Mouse (Mus musculus): ENCODE data around the gene Lgals3.
"Not testable (repeated sequence)": the region's sequence is repeated elsewhere in the genome, so short reads cannot be mapped to it uniquely, and the experiment has no call there.

The Lgals3 gene

DNA sequence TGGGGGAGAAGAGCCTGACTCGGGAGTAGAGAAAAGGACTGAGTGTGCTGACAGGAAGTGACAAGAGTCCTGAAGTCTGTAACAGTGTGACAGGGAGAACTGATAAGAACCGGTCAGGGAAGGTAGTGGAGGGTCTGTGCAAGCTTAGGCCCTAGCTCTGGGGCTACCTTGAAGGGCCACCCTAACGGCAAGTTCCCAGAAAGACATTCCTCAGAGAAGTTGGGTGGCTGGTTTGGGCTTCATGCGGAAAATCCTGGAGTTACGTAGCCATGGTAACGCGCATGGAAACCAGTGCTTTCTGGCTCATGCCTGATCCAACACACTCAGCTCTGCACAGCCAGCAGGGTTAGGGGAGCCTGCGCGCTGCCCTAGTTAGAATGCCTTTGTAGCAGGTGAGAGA is at the start of gene Lgals3:
Gene Lgals3 (plus strand): TSS at position 291 of the 400 bp plus-strand sequence.
- no peak for DNase-seq (ENCODE audit: low spot score)

- DNase-seq (ENCODE audit: low spot score): no peak
Measured at GRCm38 (mm10) chr14:47319362-47319761, 48.2 kb upstream of the Lgals3 start.

DNA sequence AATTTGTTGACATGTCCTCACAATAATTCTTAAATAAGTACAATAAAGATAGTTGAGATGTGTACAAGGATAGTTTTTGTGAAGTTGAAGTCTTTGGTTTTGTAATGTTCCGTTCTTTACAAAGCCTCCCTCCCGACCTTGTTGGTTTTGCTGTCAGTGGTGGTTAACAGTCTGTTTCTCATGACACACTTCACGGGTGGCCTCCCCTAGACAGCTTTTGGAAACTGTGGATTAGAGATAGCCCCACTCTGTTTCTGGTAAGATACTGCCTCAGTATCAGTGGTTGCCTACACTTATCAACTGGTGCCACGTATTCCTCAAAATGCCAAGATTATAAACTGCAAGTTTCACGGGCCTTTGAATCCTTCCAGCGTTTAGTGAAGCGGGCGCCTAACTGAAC is 46.0 kb upstream of the Lgals3 start:
- DNase-seq (ENCODE audit: low spot score): not testable (repeated sequence)

DNA sequence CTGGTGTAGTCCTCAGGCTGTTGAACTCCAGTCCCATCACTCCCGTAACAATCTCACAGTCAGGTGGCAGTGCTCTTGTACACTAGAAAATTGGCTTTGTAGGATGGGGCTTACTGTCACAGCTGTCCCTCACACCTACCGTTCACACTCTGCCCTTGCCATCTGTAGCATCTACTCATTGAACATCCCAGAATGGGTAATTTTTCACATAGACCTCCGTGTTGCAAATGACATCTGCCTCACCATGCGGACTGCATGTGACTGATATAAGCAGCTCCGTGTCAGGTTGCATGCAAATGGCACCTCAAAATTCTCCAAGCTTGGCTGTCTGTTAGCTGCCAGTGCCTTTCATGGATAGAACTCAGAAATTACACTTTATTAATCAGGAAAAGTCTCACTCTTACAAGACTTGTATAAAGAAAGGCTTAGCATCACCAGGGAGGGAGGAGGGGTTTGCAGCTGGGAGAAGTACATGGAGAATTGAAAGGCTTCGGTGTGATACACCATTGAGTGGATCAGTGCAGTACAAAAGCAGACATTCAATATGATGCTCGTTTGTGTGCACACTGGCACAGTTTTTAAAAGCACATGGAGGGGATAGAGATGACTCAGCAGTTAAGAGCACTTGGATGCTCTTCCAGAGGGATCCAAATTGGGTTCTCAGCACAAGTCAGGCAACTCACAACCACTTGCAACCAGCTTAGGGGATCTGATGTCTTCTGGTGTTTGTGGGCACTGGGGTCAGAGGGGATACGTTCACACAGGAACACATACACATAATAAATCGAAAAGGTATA is 41.4 kb upstream of the Lgals3 start:
- peak; percentile 22 for DNase-seq (ENCODE audit: low spot score)

- no peak for DNase-seq (ENCODE audit: low spot score)
Measured at GRCm38 (mm10) chr14:47327347-47327746, 40.2 kb upstream of the Lgals3 start.

- no peak for DNase-seq (ENCODE audit: low spot score)
Measured at GRCm38 (mm10) chr14:47331920-47332319, 35.6 kb upstream of the Lgals3 start.

- peak; percentile 67 for DNase-seq (ENCODE audit: low spot score)
Measured at GRCm38 (mm10) chr14:47334819-47335218, 32.7 kb upstream of the Lgals3 start.

- no peak for DNase-seq (ENCODE audit: low spot score)
Measured at GRCm38 (mm10) chr14:47335300-47335699, 32.3 kb upstream of the Lgals3 start.

GRCm38 (mm10) chr14:47340231-47340925 is 27.2 kb upstream of the Lgals3 start:
- DNase-seq (ENCODE audit: low spot score): no peak

DNA sequence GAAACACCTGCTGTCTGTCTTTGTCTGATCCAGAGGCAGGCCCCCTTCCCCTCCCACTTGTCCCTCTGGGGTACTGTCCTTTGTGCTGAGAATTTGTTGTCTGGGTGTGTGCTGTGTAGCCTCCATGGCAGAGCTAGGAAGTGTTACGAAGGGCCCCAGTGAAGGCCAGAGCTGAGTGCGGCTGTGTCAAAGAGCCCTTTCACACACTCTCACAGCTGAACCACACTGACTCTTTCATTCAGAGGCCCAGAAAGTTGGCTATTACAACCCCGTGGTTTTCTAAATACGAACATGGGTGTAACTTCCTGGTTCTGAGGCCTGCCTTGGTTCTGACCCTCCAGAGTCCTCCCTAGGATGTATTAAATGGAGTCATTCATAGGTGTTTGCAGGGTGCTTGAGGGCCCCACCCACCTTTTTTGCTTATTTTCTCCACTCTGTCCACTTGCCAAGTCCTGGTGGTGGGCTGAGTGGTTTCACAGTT is 25.7 kb upstream of the Lgals3 start:
- no peak for DNase-seq (ENCODE audit: low spot score)

DNA sequence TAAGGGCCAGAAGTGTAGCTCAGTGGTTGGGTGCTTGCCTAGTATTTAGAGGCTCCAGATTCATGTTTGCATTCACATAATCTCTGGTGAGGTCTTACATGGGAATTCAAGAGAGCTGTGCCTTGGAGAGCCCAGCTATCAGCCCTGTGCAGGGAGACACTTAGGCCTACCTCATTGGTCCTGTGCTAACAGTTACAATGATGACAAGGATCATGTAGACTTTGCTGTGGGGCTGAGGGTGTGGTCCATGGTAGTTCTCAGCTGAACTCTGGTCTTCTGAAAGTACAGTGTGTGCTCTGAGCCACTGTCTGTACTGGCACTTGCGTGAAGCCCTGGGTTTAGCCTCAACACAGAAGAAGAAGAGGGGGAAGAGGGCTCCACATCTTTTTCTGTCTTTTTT is 20.8 kb upstream of the Lgals3 start:
- no peak for DNase-seq (ENCODE audit: low spot score)

GRCm38 (mm10) chr14:47350974-47351373 is 16.6 kb upstream of the Lgals3 start:
- DNase-seq (ENCODE audit: low spot score): no peak

GRCm38 (mm10) chr14:47352272-47352671 is 15.3 kb upstream of the Lgals3 start:
- no peak for DNase-seq (ENCODE audit: low spot score)

DNA sequence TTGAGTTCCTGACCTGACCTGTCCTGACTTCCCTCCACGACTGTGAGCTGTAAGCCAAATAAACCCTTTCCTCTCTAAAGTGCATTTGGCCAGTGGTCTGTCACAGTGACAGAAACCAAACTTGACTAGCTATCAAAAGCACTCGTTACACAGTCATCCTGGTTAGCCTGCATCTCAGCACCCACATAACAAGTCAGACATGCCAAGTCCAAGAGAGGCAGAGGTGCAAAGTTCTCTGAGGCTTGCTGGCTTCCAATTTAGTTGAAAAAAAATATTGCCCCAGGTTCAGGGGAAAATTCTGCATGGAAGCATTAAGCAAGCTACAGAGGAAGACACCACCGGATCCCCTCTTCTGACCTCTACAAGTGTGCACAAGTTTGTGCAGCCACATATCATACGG is 14.3 kb upstream of the Lgals3 start:
- DNase-seq (ENCODE audit: low spot score): no peak

DNA sequence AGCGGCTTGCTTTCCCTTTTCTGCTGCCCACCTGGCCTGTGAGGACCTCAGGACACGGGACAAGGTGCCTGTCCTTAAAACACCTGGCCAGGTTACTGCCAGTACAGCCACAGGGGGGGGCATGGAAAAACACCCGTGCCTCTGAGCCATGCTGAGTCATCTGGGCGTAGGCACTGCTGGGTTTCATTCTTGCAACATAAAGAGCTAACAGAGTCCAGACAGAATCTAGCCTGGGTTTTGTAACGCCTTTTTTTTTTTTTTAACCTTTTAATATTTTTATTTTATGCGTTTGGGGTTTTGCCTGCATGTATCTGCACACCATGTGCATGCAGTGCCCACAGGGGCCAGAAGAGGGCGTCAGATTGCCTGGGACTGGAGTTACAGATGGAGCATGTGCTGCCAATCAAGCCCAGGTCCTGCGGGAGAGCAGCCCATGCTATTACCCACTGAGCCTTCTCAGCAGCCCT is 13.4 kb upstream of the Lgals3 start:
- no peak for DNase-seq (ENCODE audit: low spot score)

DNA sequence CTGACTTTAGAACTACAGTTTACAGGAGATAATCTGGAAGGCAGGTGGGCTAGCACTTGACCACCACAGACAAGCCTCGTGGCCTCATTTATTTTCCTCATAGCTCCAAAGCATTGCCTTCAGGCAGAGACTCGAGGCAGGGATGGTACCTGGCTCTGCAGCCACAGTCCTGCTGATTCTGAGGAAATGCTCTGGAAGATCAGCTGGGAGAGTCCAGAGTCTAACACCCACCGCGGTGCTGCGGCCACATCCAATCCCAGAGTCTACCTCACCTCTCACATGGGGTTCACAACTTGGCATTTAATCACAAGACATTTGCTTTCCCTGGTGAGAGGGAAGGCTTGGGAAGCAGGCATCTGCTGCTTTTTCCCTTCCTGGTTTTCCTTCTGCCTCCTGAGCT is 12.6 kb upstream of the Lgals3 start:
- DNase-seq (ENCODE audit: low spot score): no peak

- DNase-seq (ENCODE audit: low spot score): no peak
Measured at GRCm38 (mm10) chr14:47356622-47357021, 10.9 kb upstream of the Lgals3 start.

DNA sequence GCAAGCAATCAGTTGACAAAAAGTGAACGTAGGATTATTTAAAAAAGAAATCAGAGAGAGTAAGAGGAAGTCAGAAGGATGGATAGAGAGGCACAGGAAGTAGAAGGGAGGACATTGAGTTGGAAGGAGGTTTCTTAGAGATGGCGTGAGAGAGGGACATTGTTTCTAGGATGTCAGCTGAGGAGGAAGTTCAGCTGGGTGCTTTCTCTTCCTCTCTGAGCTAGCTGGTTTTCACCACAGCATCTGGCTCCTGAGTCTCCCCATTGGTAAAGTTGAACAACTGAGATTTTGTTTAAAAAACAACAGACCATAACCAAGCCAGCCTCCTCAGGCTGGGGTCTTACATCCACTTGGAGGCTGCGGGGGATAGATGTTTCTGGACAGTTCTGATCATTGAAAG is 7.9 kb upstream of the Lgals3 start:
- DNase-seq (ENCODE audit: low spot score): no peak

GRCm38 (mm10) chr14:47361418-47361817 is 6.1 kb upstream of the Lgals3 start:
- DNase-seq (ENCODE audit: low spot score): no peak

DNA sequence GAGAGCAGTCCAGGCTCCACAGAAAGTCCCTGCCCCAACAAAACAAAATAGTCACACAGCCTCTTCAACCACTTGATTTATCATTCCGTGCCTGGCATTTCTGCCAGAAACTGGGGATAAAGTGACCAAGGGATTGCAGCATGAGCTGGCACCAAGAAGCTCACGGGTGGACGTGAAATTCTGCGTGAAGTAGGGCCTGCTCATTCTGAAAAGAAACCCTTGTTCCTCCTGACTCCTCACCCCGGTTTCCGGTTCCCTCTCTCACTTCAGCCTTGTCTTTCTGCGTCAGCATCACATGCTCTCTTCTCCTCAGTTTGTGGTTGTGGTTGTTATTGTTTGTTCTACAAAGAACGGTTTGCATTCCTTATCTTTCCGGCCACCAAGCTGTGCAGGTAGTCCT is 5.7 kb upstream of the Lgals3 start:
- no peak for DNase-seq (ENCODE audit: low spot score)

- DNase-seq (ENCODE audit: low spot score): no peak
Measured at GRCm38 (mm10) chr14:47364742-47365449, 2.7 kb upstream of the Lgals3 start.

- peak; percentile 74 for DNase-seq (ENCODE audit: low spot score)
Measured at GRCm38 (mm10) chr14:47366881-47367321, 650 bp upstream of the Lgals3 start.

GRCm38 (mm10) chr14:47369741-47370140 is 2.2 kb downstream of the Lgals3 start:
- no peak for DNase-seq (ENCODE audit: low spot score)
